ENCODE assay signal across 16 mouse cellular contexts in genomic region chr17:81225281-81225680, GRCm38 (mm10).
DNase-seq lines count a peak whose midpoint lies in the region; TF ChIP-seq lines count a peak whose summit lies in the region.
"Had no signal": no experiment of that assay in that cellular context is flagged by ENCODE, and none has a peak within 500 bp of the region (broad histone marks: within the 10 kb centered on the region; RNA-seq: fewer than 3 reads in every experiment).

No protein-coding gene starts in this region.

- TF ChIP-seq CTCF in kidney, adult 2 months (conservative IDR thresholded peaks at IDR 0.05; ENCODE audit: insufficient read depth, insufficient read length, low read depth, low read length): no peak

- H3K27ac ChIP-seq in kidney, adult 2 months (ENCODE audit: insufficient read depth, low read depth, low read length): no peak overlapping the region

- TF ChIP-seq POLR2A in kidney, adult 2 months (IDR thresholded peaks at IDR 0.05; ENCODE audit: low read depth, low read length): no peak

- H3K27me3 ChIP-seq in kidney, adult 2 months (replicated peaks; ENCODE audit: control insufficient read depth, insufficient read depth, low read length): no peaks in the 10 kb centered on the region
- H3K27me3 ChIP-seq: CH12.LX had no signal

- H3K4me1 ChIP-seq in kidney, adult 2 months (ENCODE audit: control insufficient read depth, insufficient read depth, low read length): peaks cover 3% of the 10 kb centered on the region; the same call in 1 of the 2 replicates

- peak; percentile 63 for DNase-seq in kidney, adult 2 months
- no peak for DNase-seq in kidney, postnatal 25 days
- peak; percentile 65 for DNase-seq in kidney, adult 9 months
- DNase-seq in kidney, adult 11 months: no peak
- DNase-seq: adrenal gland, adult 2 months; adrenal gland, adult 8-10 months; adrenal gland, postnatal 10 days; adrenal gland, postnatal 14 days; adrenal gland, postnatal 25 days; adrenal gland, postnatal 36 days; B cell, adult 2 months; cerebellum, adult 11 months; cerebellum, adult 11-12 months; cerebellum, adult 18-20 months had no signal

- no peak overlapping the region for H3K4me3 ChIP-seq in kidney, adult 2 months (ENCODE audit: insufficient read depth, low read depth, low read length)

- no peaks in the 10 kb centered on the region for H3K36me3 ChIP-seq in kidney, adult 2 months (ENCODE audit: control insufficient read depth, insufficient read depth, low read length)
- H3K36me3 ChIP-seq: G1E had no signal

Comparison
In these comparisons a context has a peak if more than half of its experiments do, and no peak if none do; other contexts are left out.
1. DNase-seq: peak in kidney, adult 2 months (single experiment) and kidney, adult 9 months (single experiment); none in kidney, postnatal 25 days (0 of 2) and kidney, adult 11 months (single experiment).